Mouse (Mus musculus) lung, postnatal 4 days (tissue): ENCODE measurements around the gene Krt79.

Experiments used
- DNase-seq, 2 experiments: peaks; one replicate each; pipeline ENCODE4 v3.0.0; 2021

The Krt79 gene

GRCm38 (mm10) chr15:101929666-101930065, 10.5 kb downstream of the Krt79 start:
- DNase-seq, result peak; percentile 41 to 50

- DNase-seq, result no peak
Observed at GRCm38 (mm10) chr15:101929087-101929486, 11.0 kb downstream of the Krt79 start.

- DNase-seq, result peak in 1 of 2 experiments; percentile 40
Observed at GRCm38 (mm10) chr15:101927340-101928080, 12.6 kb downstream of the Krt79 start.

- DNase-seq, result no peak
Observed at GRCm38 (mm10) chr15:101925041-101925440, 15.1 kb downstream of the Krt79 start.

GRCm38 (mm10) chr15:101924635-101925034, 15.5 kb downstream of the Krt79 start, which contains the start of gene Krt4:
TSS of gene Krt4 (minus strand) at chr15:101924735.
- no peak for DNase-seq

GRCm38 (mm10) chr15:101922296-101922695, 17.8 kb downstream of the Krt79 start:
- no peak for DNase-seq

- no peak for DNase-seq
Observed at GRCm38 (mm10) chr15:101916072-101916471, 24.1 kb downstream of the Krt79 start.

GRCm38 (mm10) chr15:101904849-101905248, 35.3 kb downstream of the Krt79 start:
- DNase-seq, result no peak

- DNase-seq, result no peak
Observed at GRCm38 (mm10) chr15:101902171-101903149, 37.7 kb downstream of the Krt79 start.

GRCm38 (mm10) chr15:101895216-101895615, 44.9 kb downstream of the Krt79 start:
- no peak for DNase-seq

- DNase-seq, result no peak
Observed at GRCm38 (mm10) chr15:101892820-101893219, 47.3 kb downstream of the Krt79 start, which contains the start of gene Krt76. TSS of gene Krt76 (minus strand) at chr15:101892920.

GRCm38 (mm10) chr15:101879776-101880175, 60.3 kb downstream of the Krt79 start:
- no peak for DNase-seq
